Mouse (Mus musculus): Measurements from ENCODE around the gene Nol10. TPM values are rescaled to one million over a fixed set of nuclear protein-coding genes. Genes with fewer than 3 reads are reported as not detected.

The Nol10 gene
- 17.0 and 18.3 TPM in 2 replicates for polyA plus RNA-seq (2015; fragmentation: Nextera tagmentation; extraction: Ambion mirVana)

DNA sequence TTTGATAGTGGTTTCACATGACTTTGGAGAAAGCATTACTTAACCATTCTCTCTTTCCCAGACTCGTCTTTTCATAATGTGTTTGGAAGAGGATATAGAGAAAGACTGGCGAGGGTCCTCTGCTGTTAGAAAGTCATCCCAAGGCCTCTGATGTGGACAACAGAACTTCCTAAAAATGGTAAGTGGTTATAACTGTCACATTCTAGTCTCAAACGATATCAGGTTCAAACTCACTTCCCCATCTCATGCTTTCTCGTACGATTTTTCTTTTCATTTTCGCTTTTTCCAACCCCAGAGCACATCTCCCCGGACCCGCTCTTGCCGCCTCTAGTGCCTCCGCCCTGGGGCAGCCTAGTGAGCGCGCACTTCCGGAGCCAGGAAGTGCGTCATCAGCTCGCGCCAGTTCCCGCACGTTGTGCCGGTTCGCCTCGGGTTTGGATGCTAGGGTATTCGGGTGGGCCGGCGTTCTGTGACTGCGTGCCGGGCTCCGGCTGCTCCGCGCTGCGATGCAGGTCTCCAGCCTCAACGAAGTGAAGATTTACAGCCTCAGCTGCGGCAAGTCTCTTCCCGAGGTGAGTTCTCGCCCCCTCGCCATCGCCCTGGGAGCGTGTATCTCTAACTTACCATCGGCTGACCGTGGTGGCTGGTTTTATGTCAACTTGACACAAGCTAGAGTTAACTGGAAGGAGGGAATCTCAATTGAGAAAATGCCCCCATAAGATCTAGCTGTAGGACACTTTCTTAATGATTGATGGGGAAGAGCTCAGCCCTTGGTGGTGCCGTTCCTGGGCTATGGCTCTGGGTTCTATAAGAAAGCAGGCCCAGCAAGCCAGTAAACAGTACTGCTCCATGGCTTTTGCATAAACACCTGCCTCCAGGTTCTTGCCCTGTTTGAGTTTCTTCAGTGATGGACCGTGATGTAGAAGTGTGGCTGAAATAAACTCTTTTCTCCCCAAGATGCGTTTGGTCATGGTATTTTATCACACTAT lies at the start of gene Nol10:
Gene Nol10, plus strand, starts transcription at position 411 of the 989 bp plus-strand sequence.
- peak within 1 kb of the TSS; percentile 82 for H3K9ac ChIP-seq (ENCODE audit: low read length)
- WGBS, result under 1% methylated on average over 42 of the region's 42 CpGs
- peak within 1 kb of the TSS; percentile 85 for H3K4me3 ChIP-seq (replicated peaks; ENCODE audit: low read length)
- H3K27me3 ChIP-seq (ENCODE audit: control insufficient read depth, insufficient read depth, low read length), result no peaks in the 10 kb centered on the region
- H3K27ac ChIP-seq (ENCODE audit: low read length), result peak within 1 kb of the TSS; percentile 26; the same call in 1 of the 2 replicates
- H3K4me1 ChIP-seq (ENCODE audit: control insufficient read depth, insufficient read depth, low read length), result peaks cover 4% of the 10 kb centered on the region; the same call in 1 of the 2 replicates
- peak within 1 kb of the TSS; percentile 95 for H3K4me2 ChIP-seq (ENCODE audit: low read depth, low read length)
- ATAC-seq (ENCODE audit: insufficient read depth, low FRiP score), result peak; percentile 95
- H3K36me3 ChIP-seq (ENCODE audit: control insufficient read depth, insufficient read depth, low read length), result no peaks in the 10 kb centered on the region; the same call in 1 of the 2 replicates
- no peaks in the 10 kb centered on the region for H3K9me3 ChIP-seq (replicated peaks; ENCODE audit: control insufficient read depth, low read length)

DNA sequence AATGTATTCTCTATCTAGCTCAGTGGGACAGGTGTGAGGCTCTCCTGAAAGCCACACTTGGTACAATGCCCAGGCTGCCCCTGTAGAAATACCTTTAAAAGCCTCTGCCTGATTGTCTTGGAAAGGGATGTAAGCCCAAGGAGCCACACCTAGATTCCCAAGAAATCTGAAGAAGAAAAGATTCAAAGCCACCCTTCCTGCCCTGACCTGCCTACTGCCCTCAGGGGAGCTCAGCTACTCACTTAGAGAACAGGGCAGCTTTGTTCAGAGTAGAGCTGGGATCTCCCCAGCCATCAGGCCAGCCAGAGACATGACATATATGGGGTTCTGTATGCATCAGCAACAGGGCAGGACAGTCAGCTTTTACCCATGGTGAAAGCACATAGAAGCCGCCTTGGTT lies 48.4 kb upstream of the Nol10 start:
- Histone ChIP-seq H3K9ac (ENCODE audit: low read length) (no peak overlapping the region), H3K4me1 (ENCODE audit: control insufficient read depth, insufficient read depth, low read length) (no peaks in the 10 kb centered on the region), H3K36me3 (ENCODE audit: control insufficient read depth, insufficient read depth, low read length) (no peaks in the 10 kb centered on the region), H3K27ac (ENCODE audit: low read length) (peak overlapping the region; percentile 14; the same call in 1 of the 2 replicates), H3K4me2 (ENCODE audit: low read depth, low read length) (no peak overlapping the region), H3K27me3 (ENCODE audit: control insufficient read depth, insufficient read depth, low read length) (no peaks in the 10 kb centered on the region), H3K9me3 (replicated peaks; ENCODE audit: control insufficient read depth, low read length) (no peaks in the 10 kb centered on the region), H3K4me3 (replicated peaks; ENCODE audit: low read length) (no peak overlapping the region)
- ATAC-seq (ENCODE audit: insufficient read depth, low FRiP score), result no peak
- WGBS, result 94% methylated on average over 1 of the region's 1 CpGs

DNA sequence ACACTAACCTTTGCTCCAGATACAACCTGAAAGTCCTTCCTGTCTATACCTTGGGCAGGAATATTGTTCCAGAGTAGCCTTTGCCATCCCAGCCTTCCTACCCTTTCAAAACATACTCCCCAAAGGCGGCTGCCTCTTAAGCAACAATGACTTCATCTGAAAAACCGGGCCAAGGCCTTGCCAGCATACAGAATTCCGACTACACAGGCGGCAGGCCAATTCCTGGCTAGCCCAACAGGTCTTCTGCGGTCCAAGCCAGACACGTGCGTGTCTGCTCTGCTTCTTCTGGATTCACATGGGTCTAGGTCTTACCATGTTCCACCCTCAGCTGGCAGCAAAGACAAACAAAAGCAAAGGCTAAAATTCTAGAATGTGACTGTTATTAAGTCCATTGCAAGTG lies 42.8 kb upstream of the Nol10 start:
- H3K4me2 ChIP-seq (ENCODE audit: low read depth, low read length), result no peak overlapping the region
- H3K27ac ChIP-seq (ENCODE audit: low read length), result no peak overlapping the region
- H3K9ac ChIP-seq (ENCODE audit: low read length), result no peak overlapping the region
- H3K9me3 ChIP-seq (replicated peaks; ENCODE audit: control insufficient read depth, low read length), result no peaks in the 10 kb centered on the region
- no peak for ATAC-seq (ENCODE audit: insufficient read depth, low FRiP score)
- H3K4me3 ChIP-seq (replicated peaks; ENCODE audit: low read length), result no peak overlapping the region
- no peaks in the 10 kb centered on the region for H3K36me3 ChIP-seq (ENCODE audit: control insufficient read depth, insufficient read depth, low read length)
- H3K4me1 ChIP-seq (ENCODE audit: control insufficient read depth, insufficient read depth, low read length), result no peaks in the 10 kb centered on the region
- H3K27me3 ChIP-seq (ENCODE audit: control insufficient read depth, insufficient read depth, low read length), result no peaks in the 10 kb centered on the region
- WGBS, result 86% methylated on average over 7 of the region's 7 CpGs

DNA sequence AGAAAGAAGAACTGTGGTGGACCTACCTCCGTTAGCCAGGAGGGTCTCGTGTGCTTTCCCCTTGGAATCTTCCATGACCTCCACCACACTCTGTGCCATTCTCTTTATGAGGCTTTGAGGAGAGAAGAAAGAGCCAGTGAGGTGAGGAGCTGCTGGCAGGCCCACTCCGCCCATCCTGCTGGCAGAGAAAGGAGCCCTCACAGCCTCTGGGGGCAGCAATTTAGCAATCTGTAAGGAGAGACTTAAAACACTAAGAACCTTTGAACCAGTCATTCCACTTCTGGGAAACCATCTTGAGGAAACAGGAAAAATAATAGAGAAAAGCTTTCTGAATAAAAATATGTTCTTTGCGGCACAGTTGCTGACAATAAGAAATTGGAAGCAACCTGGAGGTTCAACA lies 40.0 kb upstream of the Nol10 start:
- 43% methylated on average over 4 of the region's 4 CpGs for WGBS

DNA sequence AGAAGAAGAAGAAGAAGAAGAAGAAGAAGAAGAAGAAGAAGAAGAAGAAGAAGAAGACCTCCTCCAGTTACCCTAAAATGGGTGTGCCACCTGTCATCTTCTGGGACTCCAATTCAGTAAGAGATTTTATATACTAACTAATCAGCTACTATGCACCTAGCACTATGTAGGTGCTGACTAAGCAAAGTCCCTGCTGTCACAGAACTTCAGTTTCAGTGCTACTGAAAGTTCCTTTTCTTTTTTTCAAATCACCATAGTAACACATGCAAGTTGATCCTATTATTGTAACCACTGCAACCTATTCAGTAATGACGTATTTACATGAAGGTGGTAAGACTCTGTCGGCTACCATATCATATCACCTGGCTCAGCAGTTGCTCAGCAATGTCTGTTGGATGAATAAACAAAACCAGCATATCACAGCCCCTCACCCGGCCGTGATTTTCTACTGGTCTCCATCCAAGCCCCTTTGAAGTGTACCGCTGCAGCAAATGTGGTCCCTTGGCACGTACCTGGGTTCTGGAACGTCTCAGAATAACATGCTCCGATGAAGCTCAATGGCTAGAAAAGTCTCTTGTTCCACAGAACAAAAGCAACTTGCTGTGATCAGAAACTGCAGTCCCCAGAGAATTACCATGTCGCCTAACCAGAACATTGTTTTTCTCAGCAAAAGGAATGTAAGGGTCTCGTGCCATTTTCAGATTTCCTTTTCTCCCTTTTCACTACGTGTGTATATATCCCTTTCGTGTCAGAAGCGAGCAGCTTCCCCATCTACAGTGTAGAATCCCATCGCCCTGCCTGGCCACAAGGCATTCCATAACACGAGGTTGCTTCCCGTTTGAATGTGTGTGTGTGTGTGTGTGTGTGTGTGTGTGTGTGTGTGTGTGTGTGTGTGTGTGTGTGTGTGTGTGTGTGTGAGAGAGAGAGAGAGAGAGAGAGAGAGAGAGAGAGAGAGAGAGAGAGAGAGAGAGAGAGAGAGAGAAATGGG lies 37.1 kb upstream of the Nol10 start:
- no peaks in the 10 kb centered on the region for H3K9me3 ChIP-seq (replicated peaks; ENCODE audit: control insufficient read depth, low read length)
- H3K9ac ChIP-seq (ENCODE audit: low read length), result no peak overlapping the region
- no peak overlapping the region for H3K27ac ChIP-seq (ENCODE audit: low read length)
- no peak overlapping the region for H3K4me2 ChIP-seq (ENCODE audit: low read depth, low read length)
- no peaks in the 10 kb centered on the region for H3K4me1 ChIP-seq (ENCODE audit: control insufficient read depth, insufficient read depth, low read length)
- H3K36me3 ChIP-seq (ENCODE audit: control insufficient read depth, insufficient read depth, low read length), result no peaks in the 10 kb centered on the region
- H3K4me3 ChIP-seq (replicated peaks; ENCODE audit: low read length), result no peak overlapping the region
- WGBS, result 64% methylated on average over 16 of the region's 16 CpGs
- no peak for ATAC-seq (ENCODE audit: insufficient read depth, low FRiP score)
- no peaks in the 10 kb centered on the region for H3K27me3 ChIP-seq (ENCODE audit: control insufficient read depth, insufficient read depth, low read length)

More for the DNA sequence above, 40.0 kb upstream of the Nol10 start:
- H3K4me1 ChIP-seq (ENCODE audit: control insufficient read depth, insufficient read depth, low read length), result no peaks in the 10 kb centered on the region
- H3K27me3 ChIP-seq (ENCODE audit: control insufficient read depth, insufficient read depth, low read length), result no peaks in the 10 kb centered on the region
- ATAC-seq (ENCODE audit: insufficient read depth, low FRiP score), result no peak
- no peak overlapping the region for H3K4me2 ChIP-seq (ENCODE audit: low read depth, low read length)
- no peak overlapping the region for H3K9ac ChIP-seq (ENCODE audit: low read length)
- H3K9me3 ChIP-seq (replicated peaks; ENCODE audit: control insufficient read depth, low read length), result no peaks in the 10 kb centered on the region
- no peaks in the 10 kb centered on the region for H3K36me3 ChIP-seq (ENCODE audit: control insufficient read depth, insufficient read depth, low read length)
- no peak overlapping the region for H3K27ac ChIP-seq (ENCODE audit: low read length)
- no peak overlapping the region for H3K4me3 ChIP-seq (replicated peaks; ENCODE audit: low read length)

DNA sequence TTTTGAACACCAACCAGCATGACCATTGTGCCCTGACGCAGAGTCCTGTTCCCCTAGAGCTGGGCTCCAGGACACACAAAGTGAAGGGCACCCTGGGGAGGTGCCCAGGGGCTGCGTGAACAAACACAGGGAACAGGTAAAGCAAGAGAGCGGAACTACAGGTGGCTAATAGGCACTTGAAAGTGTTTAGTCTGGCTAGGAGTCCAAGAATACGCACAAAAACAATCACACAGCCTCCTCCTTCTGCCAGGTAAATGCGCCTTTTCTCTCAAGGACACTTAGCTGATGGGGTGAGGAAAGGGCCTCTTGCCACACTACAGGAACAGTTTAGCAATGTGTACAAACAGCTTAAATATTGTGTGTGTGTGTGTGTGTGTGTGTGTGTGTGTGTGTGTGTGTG lies 32.2 kb upstream of the Nol10 start:
- H3K27ac ChIP-seq (ENCODE audit: low read length), result no peak overlapping the region
- H3K4me3 ChIP-seq (replicated peaks; ENCODE audit: low read length), result no peak overlapping the region
- no peaks in the 10 kb centered on the region for H3K27me3 ChIP-seq (ENCODE audit: control insufficient read depth, insufficient read depth, low read length)
- H3K9me3 ChIP-seq (replicated peaks; ENCODE audit: control insufficient read depth, low read length), result no peaks in the 10 kb centered on the region
- no peaks in the 10 kb centered on the region for H3K4me1 ChIP-seq (ENCODE audit: control insufficient read depth, insufficient read depth, low read length)
- H3K4me2 ChIP-seq (ENCODE audit: low read depth, low read length), result no peak overlapping the region
- WGBS, result 90% methylated on average over 5 of the region's 5 CpGs
- H3K36me3 ChIP-seq (ENCODE audit: control insufficient read depth, insufficient read depth, low read length), result no peaks in the 10 kb centered on the region
- H3K9ac ChIP-seq (ENCODE audit: low read length), result no peak overlapping the region
- no peak for ATAC-seq (ENCODE audit: insufficient read depth, low FRiP score)

DNA sequence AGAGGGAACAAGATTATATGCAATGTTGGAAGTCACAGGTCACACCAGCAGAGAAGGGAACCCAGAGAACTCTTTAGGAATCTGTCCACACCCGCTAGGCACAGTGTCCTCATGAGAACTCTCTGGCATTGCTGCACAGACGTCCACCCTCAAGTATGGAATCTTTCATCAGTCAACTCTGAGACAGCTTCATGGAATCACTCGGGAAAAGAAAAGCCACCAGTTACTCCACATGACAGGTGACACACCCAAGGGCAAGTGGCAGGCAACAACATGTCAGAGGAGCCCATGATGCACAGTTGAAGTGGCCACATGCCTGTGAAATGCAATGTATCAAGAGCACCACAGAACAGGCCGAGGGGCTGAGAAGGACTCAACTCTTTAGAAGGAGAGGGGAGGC lies 30.3 kb upstream of the Nol10 start:
- Histone ChIP-seq H3K4me2 (ENCODE audit: low read depth, low read length) (no peak overlapping the region), H3K9me3 (replicated peaks; ENCODE audit: control insufficient read depth, low read length) (no peaks in the 10 kb centered on the region), H3K9ac (ENCODE audit: low read length) (no peak overlapping the region), H3K4me3 (replicated peaks; ENCODE audit: low read length) (no peak overlapping the region), H3K27me3 (ENCODE audit: control insufficient read depth, insufficient read depth, low read length) (no peaks in the 10 kb centered on the region; the same call in 1 of the 2 replicates), H3K4me1 (ENCODE audit: control insufficient read depth, insufficient read depth, low read length) (no peaks in the 10 kb centered on the region), H3K27ac (ENCODE audit: low read length) (no peak overlapping the region), H3K36me3 (ENCODE audit: control insufficient read depth, insufficient read depth, low read length) (no peaks in the 10 kb centered on the region)
- no peak for ATAC-seq (ENCODE audit: insufficient read depth, low FRiP score)
- 49% methylated on average over 4 of the region's 4 CpGs for WGBS

DNA sequence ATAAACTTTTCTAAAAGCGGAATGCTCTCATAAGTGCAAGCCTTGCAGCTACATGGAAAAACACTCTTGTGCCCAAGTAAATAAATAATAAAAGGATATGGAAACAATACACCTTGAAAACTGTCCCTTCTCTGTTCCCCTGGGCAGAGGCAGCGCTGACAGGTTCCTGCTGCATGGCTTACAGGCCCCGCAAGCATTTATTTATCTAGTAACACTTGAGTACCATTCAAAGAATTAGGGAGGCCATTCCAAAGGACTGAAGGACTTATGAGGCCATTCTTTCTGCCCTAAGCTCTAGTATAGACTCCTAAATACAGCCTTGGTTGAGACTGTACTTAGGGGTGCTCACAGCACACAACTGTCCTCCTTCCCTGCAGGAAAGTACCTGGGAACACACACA lies 29.8 kb upstream of the Nol10 start:
- no peak overlapping the region for H3K27ac ChIP-seq (ENCODE audit: low read length)
- no peak for ATAC-seq (ENCODE audit: insufficient read depth, low FRiP score)

More for the DNA sequence above, 29.8 kb upstream of the Nol10 start:
- Histone ChIP-seq H3K4me2 (ENCODE audit: low read depth, low read length) (no peak overlapping the region), H3K9me3 (replicated peaks; ENCODE audit: control insufficient read depth, low read length) (no peaks in the 10 kb centered on the region), H3K27me3 (ENCODE audit: control insufficient read depth, insufficient read depth, low read length) (peaks cover under 1% of the 10 kb centered on the region; the same call in 1 of the 2 replicates), H3K4me1 (ENCODE audit: control insufficient read depth, insufficient read depth, low read length) (no peaks in the 10 kb centered on the region), H3K4me3 (replicated peaks; ENCODE audit: low read length) (no peak overlapping the region), H3K9ac (ENCODE audit: low read length) (no peak overlapping the region), H3K36me3 (ENCODE audit: control insufficient read depth, insufficient read depth, low read length) (no peaks in the 10 kb centered on the region)
- 76% methylated on average over 3 of the region's 3 CpGs for WGBS

All from stomach, embryonic 16.5 days (tissue).